Mouse (Mus musculus) erythroblast, adult 5-6 weeks (primary cell): Measurements from ENCODE around the gene Rnf114. TPM values are rescaled to one million over a fixed set of nuclear protein-coding genes. Genes with fewer than 3 reads are reported as not detected.
A peak's percentile ranks its signal among the peaks of the same experiment; 100 is the strongest.

Experiments used
- ATAC-seq: replicated peaks from 2 replicates; pipeline ENCODE4 v1.8.0; 2016; ENCODE audit warnings: moderate number of reproducible peaks, mild to moderate bottlenecking, moderate TSS enrichment, inconsistent platforms; ENCODE audit not compliant: poor library complexity, low FRiP score, severe bottlenecking
- total RNA-seq, 2 experiments: library from RNA; stranded (forward) in 1 of 2; stranded (reverse) in 1 of 2; fragments of 150-400 nt in 1 of 2; fragments of 200-764, 138-1000 nt in 1 of 2; gene quantifications; 2 replicates each; pipeline versions ENCODE4 v1.2.3 to v1.2.4; 2015 to 2017; ENCODE audit warnings: low replicate concordance in 2 of 2

Rnf114 gene
- total RNA-seq, 2 experiments from 2014 or later: 32.3 to 39.6 TPM

DNA sequence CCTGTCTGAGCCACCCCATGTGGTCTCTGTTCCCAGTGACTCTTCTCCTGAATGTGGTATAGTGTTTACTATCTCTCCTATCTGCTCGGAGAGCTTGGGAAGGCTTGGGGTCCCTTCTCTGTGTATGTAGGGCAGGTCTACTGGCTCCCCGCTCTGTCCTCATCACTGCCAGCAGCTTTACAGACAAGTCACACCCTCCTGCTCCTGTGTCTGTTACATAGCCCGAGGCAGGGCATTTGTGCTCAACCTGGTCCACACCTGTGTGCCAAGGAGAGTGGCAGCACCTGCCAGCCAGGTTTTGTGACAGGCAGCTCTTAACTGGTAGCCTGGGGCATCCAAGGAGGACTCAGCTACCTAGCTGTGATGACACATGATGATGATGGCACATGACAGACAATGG, 21.8 kb upstream of the Rnf114 start:
- no peak for ATAC-seq

DNA sequence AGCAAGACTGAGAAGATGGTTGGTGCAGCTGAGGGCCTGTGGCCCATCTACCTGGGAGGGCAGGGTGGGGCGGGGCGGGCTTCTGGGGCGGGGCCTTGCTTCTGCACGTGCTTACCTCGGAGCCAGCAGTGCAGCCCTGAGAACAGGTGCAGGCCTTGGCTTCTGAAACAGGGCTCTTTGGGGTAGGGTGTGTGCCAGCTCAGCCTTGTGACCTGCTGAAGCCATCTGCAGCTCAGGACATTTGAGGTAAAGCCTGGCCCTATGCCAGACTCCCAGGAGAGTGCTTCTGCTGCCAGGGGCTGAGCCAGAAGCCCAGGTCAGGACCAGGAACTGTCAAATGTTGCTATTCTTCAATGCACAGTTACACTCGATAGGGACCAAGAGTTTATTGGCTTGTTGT, 20.9 kb upstream of the Rnf114 start:
- ATAC-seq: no peak

DNA sequence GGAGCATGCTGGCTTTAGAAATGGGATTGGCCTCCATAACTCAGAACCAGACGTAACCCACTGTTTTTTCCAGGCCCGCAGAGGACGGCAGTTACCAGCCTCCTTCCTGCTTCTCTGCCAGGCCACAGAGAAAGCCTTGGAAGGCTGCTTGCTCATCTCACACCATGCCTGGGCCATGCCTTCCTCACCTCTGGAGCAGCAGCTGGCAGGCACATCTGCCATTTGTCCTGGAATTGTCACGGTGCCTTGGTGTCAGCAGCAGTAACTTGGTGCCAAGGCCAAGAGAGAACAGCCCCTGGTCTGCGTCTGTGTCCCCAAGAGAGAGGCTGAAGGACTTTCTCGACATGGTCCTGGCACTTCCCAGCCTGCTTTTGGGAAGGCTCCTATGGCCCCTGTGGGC, 18.2 kb upstream of the Rnf114 start:
- ATAC-seq: no peak

DNA sequence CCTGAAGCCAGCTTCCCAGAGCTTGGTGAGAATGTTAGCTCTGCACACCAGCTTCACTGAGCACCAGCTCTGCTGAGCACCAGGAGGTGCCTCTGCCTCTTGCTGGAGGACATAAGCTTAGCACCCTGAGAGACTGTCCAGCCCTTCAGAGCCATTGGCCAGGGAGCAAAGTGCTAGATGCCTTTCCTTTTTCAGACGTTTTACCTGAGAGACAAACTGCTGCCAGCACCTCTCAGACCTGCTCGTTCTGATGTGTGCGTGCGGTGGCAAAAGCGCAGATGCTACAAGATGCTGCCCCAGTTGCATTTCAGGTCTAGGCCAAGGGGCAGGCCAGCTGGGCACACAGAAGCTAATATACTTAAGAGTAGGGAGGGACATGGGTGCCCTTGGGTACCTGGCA, 16.8 kb upstream of the Rnf114 start:
- ATAC-seq: no peak

DNA sequence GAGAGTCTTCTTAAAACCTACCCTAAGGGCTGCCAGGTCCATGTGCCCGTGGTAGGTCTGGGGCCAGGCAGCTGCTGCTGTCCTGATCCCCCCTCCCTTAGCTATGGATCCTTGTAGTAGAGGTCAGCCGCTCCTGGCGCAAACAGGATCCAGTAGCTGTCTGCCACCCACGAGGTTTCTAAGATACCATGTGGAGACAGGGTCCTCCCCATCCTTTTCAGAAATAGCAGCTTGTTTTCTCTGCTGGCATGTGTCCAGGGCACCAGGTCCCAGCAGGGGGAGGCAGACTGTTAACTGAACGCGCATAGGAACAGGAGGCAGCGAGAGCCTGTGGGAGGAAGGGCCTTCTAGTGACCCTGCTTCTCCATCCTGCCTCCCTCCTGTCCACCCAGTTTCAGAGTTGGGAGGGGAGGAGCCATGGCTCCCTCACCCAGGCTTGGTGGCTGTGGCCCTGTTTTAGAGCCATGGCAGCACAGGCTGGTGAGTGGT, 16.2 kb upstream of the Rnf114 start:
- ATAC-seq: 0 out of 2 replicates have a peak, but pooled peaks have one; percentile 15

DNA sequence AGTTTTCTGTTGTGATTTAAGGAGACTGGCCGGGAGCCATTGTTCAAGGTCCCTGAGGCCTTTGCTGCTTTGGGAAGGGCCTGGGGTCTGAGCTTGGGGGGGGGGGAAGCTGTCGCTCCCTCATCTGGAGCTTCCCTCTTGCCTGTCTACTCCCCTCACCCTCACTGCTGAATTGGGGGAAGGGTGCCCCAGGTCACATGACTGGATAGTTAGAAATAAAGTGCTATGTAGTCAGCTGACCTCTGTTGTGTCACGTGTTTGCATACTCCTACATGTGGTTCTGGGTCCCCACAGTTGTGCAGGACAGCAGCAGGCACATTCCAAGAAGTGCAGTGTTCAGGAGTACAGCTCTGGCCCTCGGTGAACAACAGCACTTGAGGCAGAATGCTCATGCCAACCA, 15.7 kb upstream of the Rnf114 start:
- ATAC-seq: no peak

DNA sequence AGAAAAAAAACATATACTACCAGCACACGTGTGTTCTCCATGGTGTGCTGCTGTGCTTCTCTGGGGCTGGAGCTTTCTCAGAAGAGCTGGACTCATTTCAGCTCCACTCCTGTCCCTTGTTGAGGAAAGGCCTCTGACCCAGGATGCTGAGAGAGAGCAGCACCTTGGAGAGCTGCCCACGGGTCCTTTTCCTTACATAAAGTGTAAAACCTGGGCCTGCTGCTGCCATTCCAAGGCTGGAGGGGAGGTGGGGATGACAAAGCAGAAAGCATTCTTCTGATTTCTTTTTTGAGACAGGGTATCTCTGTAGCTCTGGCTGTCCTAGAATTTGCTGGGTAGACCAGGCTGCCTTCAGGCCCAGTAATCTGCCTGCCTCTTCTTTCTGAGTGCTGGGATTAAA, 14.3 kb upstream of the Rnf114 start:
- no peak for ATAC-seq

DNA sequence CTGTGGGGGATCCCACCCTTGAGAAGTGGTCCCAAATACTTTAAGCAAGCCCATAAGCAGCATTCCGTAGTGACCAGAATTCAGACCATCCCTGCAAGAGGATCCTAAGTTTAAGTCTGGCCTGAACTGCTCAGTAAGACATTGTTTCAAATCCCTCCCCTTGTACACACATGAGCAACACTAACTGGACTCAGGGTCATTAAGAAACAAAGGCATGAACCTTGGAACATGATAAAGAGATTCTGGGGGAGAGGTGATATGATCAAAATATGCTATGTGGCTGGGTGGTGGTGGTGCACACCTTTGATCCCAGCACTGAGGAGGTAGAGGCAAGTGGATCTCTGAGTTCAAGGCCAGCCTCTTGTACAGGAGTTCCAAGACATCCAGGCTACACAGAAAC, 12.9 kb upstream of the Rnf114 start:
- ATAC-seq: no peak

DNA sequence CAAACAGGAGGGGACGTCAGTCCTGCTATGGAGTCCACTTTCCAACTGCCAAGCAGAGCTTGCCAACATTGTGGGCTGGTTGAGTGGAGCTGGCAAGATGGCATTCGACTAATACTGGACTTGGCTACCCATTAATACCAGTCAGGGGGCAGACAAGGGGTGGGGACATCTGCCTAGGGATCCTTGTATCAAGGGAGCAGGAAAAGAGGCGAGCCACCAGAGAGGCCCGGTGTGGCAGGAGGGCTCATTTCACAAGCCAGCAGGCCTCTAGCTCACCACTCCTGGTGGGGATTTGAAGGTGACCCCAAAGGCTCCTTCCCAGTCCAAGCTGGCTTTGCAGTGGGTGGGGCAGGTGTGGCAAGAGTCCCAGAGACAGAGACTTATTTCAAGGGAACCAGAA, 9.8 kb upstream of the Rnf114 start:
- no peak for ATAC-seq

DNA sequence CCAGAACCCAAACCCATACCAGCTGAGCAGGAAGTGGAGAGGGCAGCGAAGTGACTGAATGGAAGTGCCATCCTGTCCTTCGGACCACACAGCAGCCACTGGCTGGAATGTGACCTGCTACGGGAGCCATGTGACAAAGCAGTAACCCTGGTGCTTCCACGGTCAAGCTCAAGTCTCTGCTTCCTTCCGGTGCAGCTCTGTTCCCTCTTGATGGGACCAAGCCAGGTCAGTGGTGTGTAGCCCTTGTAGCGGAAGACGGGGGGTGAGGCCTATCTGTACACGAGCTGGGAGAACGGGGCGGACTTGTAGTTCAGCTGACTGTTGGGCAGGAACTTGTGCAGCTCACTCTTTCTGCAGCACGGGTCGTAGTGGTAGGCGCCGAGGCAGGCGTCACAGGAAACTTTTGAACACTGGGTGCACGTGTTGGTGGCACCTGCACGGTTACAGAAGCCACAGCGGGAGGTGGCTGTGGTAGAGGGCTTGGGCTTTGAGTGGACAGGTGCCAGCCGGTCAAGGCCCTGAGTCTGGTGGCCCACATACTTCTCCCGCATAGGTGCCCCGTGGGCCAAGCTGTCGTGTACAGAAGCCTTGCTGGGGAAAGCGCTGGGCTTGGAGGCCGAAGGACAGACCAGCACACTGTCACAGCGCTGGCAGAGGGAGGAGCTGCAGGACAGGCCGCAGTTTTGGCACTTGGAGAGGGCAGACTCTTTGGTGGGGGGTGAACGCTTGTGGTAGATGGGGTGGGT, 9.2 kb upstream of the Rnf114 start:
- ATAC-seq: no peak

DNA sequence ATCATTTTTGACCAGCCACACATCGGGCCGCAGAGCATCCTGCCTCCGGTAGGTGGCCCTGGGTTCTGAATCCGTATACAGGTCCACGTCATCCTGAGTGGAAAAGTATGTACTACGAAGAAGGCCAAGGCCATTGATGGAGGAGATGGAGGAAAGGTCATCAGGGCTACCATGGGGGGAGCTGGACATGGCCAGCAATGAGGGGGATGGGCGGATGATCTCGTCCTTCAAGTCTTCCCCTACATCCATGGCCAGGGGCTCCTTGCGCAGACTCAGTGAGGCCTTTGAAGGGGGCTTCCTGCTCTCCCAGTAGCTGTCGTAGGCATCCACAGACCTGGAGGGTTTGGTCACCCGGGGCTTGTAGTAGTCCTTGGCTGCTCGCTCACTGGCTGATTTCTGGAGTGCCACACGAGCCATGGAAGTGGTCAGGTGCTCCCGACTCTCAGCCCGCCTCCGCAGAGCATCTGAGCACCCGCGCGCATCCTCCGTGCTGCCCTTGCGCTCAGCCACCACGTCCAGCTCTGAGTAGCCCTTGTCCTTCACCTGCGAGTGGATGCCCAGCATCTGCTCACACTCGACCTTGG, 8.5 kb upstream of the Rnf114 start:
- no peak for ATAC-seq

DNA sequence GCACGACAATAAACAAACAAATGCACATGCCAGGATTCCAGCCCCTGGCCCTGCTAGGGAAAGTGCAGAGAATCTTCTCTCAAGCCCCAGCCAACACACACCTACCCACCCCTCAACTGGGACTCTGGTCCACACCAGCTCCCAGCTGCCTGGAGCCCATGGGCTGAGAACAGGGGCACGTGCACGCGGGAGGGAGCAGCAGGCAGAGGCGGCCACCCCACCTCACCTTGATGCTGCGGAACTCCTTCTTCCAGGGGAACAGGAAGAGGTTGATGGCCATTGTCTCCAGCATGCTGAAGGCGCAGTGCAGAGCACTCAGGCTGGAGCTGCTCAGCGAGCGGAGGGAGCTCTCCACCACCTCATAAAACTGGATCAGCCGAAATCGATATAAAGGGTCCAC, 7.5 kb upstream of the Rnf114 start:
- no peak for ATAC-seq

DNA sequence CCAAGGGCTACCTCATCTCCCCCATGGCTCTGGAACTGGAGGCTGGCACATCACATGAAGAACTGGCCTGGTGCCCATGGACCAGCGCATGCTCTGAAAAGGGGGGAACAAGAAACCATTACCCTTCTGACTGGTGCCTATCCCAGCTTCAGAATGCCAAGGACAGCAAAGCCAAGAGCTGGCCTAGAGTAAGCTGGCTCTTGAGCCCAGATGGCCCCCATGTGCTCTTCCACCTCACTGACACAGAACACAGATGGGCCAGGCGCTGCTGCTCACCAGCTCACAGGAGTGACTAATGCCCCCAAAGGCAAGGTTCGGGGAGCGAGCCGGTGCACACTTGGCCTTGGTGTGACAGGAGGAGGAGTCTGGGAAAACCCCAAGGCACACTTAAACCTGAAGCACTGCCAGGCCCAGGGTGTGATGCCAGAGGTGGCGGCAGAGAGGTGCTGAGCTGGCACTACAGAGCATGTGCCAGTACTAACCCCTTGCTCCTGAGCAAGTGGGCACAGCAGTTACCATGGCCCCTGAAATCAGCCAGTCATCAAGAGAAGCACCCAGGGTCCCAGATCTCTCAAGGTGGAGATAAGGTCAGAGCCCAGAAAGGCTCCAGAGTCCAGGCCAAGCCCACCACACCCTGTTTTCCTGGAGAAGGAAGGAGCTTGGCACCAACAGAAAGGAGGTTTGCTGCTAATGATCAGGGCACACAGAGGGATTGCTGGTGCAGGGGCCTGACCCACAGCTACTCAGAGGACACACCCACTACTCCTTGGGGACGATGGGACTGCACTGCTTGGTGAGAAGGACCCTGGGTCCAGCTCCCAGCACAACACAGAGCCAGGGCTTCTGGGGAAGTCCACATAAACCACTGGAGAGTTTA, 6.7 kb upstream of the Rnf114 start:
- no peak for ATAC-seq

DNA sequence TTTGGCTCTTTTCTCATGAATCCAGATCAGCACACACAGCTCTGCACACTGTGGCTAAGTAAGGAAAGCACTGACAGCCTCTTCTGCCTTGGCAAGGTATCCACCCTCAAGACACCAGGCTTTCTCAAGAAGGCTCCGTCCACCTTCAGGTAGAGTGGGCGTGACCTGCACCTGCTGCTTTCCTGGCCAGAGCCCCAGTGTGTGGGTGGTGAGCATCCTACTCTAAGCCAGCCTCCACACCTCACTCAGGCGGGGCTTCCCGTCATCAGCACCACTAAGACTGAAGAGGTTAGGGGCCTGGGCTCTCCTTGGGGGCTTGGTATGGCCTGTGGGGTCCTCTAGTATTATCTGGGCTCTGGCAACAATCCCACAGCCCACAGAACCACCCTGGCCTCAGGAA, 5.9 kb upstream of the Rnf114 start:
- ATAC-seq: no peak

DNA sequence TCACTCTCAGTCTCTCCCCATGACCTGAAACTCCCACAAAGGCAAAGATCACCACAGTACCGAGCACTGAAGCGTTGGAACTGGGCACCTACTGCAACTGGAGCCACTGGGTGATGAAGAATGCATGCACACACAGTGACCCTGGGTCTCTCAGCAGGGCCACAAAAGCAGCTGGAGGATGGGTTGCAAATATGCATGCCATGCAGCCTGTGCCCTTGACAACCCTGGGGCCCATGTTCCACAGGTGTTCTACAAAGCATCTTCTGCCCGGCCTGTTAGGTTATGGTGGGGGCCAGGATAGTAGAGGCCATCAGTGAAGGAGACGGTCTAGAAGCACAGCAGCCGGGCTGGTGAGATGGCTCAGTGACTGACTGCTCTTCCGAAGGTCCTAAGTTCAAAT, 4.9 kb upstream of the Rnf114 start:
- no peak for ATAC-seq

DNA sequence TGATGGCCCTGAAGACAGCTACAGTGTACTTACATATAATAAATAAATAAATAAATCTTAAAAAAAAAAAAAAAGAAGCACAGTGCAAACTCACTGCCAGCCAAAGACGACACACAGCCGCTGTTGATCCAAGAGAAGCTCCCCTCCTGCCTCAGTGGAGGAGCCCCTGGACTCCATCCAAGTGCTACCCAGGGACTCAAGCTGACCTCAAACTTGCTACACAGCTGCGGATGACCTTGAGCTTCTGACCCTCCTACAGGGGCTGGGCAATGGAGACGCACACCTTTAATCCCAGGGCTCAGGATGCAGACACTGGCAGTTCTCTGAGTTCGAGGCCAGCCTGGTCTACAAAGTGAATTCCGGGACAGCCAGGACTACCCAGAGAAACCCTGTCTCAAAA, 4.5 kb upstream of the Rnf114 start:
- ATAC-seq: no peak

DNA sequence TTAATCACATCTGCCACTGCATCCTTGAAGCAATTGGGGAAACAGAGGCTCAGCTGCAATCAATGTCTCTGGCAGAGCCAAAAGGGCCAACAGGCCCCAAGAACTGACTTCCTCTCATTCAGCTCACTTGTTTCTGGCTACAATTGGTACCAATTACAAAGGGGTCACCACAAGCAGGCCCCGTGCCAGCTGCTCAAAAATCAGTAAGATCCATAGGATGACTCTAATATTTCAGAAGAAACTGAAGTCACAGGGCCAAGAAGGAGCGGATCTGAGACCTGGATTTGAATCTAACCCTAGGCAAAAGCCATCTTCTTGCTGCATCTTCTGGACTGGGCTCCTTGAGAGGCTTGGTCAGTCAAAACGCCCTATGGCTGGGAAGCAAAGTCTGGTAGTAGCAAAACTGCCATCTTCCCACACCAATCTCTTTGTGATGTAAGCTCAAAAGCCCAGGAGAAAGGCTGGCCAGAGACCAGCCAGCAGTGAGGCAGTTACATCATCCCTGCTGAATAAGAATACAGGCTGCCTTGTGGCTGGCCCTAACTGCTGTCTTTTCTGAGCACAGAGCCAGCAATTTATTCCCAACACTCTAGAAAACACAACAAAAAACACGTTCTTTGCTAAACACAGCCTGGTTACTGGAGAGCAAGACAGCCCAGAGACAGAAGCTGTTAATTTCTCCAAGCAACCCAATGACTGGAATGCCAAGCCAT, 1.5 kb upstream of the Rnf114 start:
- ATAC-seq: no peak

DNA sequence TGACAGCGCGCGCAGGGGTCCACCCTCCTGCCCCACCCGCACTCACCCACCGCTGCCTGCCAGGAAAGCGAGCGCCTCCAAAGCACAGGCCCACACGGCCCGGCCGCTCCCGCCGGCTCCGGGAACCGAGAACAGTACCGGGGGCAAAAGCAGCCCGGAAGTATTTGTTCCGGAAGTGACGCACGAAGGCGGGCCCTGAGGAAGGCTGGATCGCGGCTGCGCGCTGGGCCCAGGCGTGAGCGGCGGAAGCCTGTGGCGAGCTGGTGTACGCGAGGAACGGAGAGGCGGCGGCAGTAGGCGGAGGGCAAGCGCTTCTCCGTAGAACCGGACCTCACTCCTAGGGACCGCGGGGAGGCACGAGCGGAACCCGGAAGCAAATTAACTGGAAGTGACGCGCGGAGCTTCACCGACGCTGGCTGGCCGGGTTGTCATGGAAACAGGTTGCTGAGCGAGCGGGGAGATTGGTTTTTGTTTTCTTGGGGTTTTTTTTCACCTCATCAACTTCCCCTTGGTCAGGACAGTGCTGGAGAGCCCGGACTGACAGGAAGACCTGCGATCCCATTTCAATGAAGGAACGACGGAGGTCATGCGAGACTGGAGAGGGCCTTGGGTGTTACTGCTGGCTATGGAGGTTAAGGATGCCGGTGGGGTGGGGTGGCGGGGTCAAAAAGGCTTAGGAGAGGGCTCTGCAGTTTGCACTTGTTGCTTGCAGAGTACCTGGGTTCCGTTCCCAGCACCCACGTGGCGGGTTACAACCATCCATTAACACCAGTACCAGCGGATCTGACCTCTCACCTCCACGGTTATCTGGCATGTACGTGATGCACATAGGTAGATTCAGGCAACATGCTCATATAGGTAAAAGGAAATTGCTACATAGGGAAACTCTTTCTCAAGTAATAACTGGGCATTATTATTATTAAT, 530 bp downstream of the Rnf114 start, which contains the start of gene Spata2:
Spata2 (minus strand) TSS at position 175 of the 924 bp plus-strand sequence.
- peak; percentile 88 for ATAC-seq

DNA sequence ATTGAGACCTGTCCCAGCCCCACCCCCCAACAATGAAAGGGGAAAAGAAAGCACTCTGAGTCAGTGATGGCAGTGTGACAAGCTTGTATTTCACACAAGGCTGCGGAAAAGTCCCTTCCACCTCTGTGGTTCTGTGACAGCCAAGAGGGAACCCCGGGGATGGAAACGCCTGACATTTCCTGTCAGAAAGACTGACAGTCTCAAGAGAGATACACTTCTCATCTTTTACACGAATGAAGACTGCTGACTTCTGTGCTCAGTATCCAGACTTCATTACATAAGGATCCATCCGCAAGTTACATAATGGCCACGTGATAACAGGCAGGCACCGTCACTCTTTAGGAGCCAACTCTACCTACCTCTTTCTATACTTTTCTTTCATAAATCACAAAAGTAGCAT, 4.0 kb downstream of the Rnf114 start:
- ATAC-seq: no peak
